In genomic region chr4:153599794-153600370, GRCm38 (mm10) we compare ENCODE assay signal across 13 mouse cellular contexts.
DNase-seq lines count a peak whose midpoint lies in the region; ATAC-seq lines count a peak whose summit lies in the region.
"Had no signal": no experiment of that assay in that cellular context is flagged by ENCODE, and none has a peak within 500 bp of the region (broad histone marks: within the 10 kb centered on the region; RNA-seq: fewer than 3 reads in every experiment).

No protein-coding gene starts in this region.

- peak; percentile 24 for DNase-seq in embryo, embryonic 10.5 days (ENCODE audit: low spot score)
- no peak for DNase-seq in embryo, embryonic 10 days (ENCODE audit: low spot score)
- DNase-seq in embryonic facial prominence, embryonic 14.5 days (ENCODE audit: low spot score) = peak; percentile 31
- DNase-seq in thymus, postnatal 4 days = no peak
- DNase-seq in testis, postnatal 14 days (ENCODE audit: low spot score) = no peak
- DNase-seq: adrenal gland, adult 2 months; cerebellum, adult 18-20 months had no signal

- no peaks in the 10 kb centered on the region for H3K27me3 ChIP-seq in embryonic facial prominence, embryonic 14.5 days (replicated peaks; ENCODE audit: control insufficient read depth, insufficient read depth, low read length)
- no peaks in the 10 kb centered on the region for H3K27me3 ChIP-seq in hindbrain, embryonic 16.5 days (replicated peaks; ENCODE audit: control insufficient read depth, insufficient read depth, low read length)
- no peaks in the 10 kb centered on the region for H3K27me3 ChIP-seq in neural tube, embryonic 13.5 days

- ATAC-seq in embryonic facial prominence, embryonic 14.5 days (ENCODE audit: low read depth) = no peak
- peak; percentile 75 for ATAC-seq in hindbrain, embryonic 16.5 days
- ATAC-seq in neural tube, embryonic 13.5 days (ENCODE audit: low read depth) = peak; percentile 55; the same call in 1 of the 2 replicates
- no peak for ATAC-seq in activated CD4-positive, CD25-positive, alpha-beta regulatory T cell, adult 4 months
- ATAC-seq: intestine, postnatal 0 days had no signal

- no peak overlapping the region for H3K4me3 ChIP-seq in embryonic facial prominence, embryonic 14.5 days (ENCODE audit: low read depth, low read length)
- no peak overlapping the region for H3K4me3 ChIP-seq in hindbrain, embryonic 16.5 days (ENCODE audit: low read length)
- no peak overlapping the region for H3K4me3 ChIP-seq in neural tube, embryonic 13.5 days
- H3K4me3 ChIP-seq: erythroblast, embryonic 14.5 days had no signal

- no peak overlapping the region for H3K9ac ChIP-seq in embryonic facial prominence, embryonic 14.5 days (ENCODE audit: low read depth, low read length)
- no peak overlapping the region for H3K9ac ChIP-seq in hindbrain, embryonic 16.5 days (ENCODE audit: low read depth, low read length)
- H3K9ac ChIP-seq in neural tube, embryonic 13.5 days = no peak overlapping the region

- no peak overlapping the region for H3K27ac ChIP-seq in embryonic facial prominence, embryonic 14.5 days (replicated peaks; ENCODE audit: low read depth, low read length)
- H3K27ac ChIP-seq in hindbrain, embryonic 16.5 days (ENCODE audit: low read depth, low read length) = peak overlapping the region; percentile 35; the same call in 1 of the 2 replicates
- 0 out of 2 replicates have a peak overlapping the region, but pooled peaks have one; percentile 15 for H3K27ac ChIP-seq in neural tube, embryonic 13.5 days (replicated peaks)

- no peaks in the 10 kb centered on the region for H3K36me3 ChIP-seq in embryonic facial prominence, embryonic 14.5 days (ENCODE audit: control insufficient read depth, insufficient read depth, low read length)
- no peaks in the 10 kb centered on the region for H3K36me3 ChIP-seq in hindbrain, embryonic 16.5 days (ENCODE audit: control insufficient read depth, insufficient read depth, low read length)
- H3K36me3 ChIP-seq in neural tube, embryonic 13.5 days = no peaks in the 10 kb centered on the region

- no peaks in the 10 kb centered on the region for H3K4me1 ChIP-seq in embryonic facial prominence, embryonic 14.5 days (ENCODE audit: control insufficient read depth, insufficient read depth, low read length)
- H3K4me1 ChIP-seq in hindbrain, embryonic 16.5 days (ENCODE audit: control insufficient read depth, insufficient read depth, low read depth, low read length) = peaks cover 17% of the 10 kb centered on the region
- H3K4me1 ChIP-seq in neural tube, embryonic 13.5 days (replicated peaks) = peaks cover 28% of the 10 kb centered on the region

- no peaks in the 10 kb centered on the region for H3K9me3 ChIP-seq in embryonic facial prominence, embryonic 14.5 days (ENCODE audit: control insufficient read depth, low read length)
- no peaks in the 10 kb centered on the region for H3K9me3 ChIP-seq in hindbrain, embryonic 16.5 days (ENCODE audit: control insufficient read depth, low read length)
- H3K9me3 ChIP-seq in neural tube, embryonic 13.5 days = no peaks in the 10 kb centered on the region

- H3K4me2 ChIP-seq in embryonic facial prominence, embryonic 14.5 days (ENCODE audit: low read depth, low read length) = no peak overlapping the region
- H3K4me2 ChIP-seq in hindbrain, embryonic 16.5 days (ENCODE audit: low read length) = no peak overlapping the region
- H3K4me2 ChIP-seq in neural tube, embryonic 13.5 days = no peak overlapping the region
- H3K4me2 ChIP-seq: heart, embryonic 11.5 days had no signal

- WGBS in embryonic facial prominence, embryonic 14.5 days = 48% methylated on average over 11 of the region's 11 CpGs
- 35% methylated on average over 11 of the region's 11 CpGs for WGBS in hindbrain, embryonic 16.5 days
- WGBS in neural tube, embryonic 13.5 days = 42% methylated on average over 11 of the region's 11 CpGs

Comparison
In these comparisons a context has a peak if more than half of its experiments do, and no peak if none do; other contexts are left out.
1. DNase-seq: peak in embryo, embryonic 10.5 days (single experiment) and embryonic facial prominence, embryonic 14.5 days (single experiment); none in embryo, embryonic 10 days (single experiment), thymus, postnatal 4 days (single experiment) and testis, postnatal 14 days (single experiment).
2. ATAC-seq: peak in hindbrain, embryonic 16.5 days (single experiment) and neural tube, embryonic 13.5 days (single experiment); none in embryonic facial prominence, embryonic 14.5 days (single experiment) and activated CD4-positive, CD25-positive, alpha-beta regulatory T cell, adult 4 months (single experiment).